Mouse (Mus musculus) A20 (cell line): ENCODE results near the gene Arhgap27.
"Not testable (repeated sequence)": the region's sequence is repeated elsewhere in the genome, so short reads cannot be mapped to it uniquely, and the experiment has no call there.

ENCODE experiments used
- DNase-seq: peaks from one replicate; pipeline ENCODE4 v3.0.0-alpha.2; 2011; ENCODE audit warnings: low read depth, low spot score

Arhgap27 gene

DNA sequence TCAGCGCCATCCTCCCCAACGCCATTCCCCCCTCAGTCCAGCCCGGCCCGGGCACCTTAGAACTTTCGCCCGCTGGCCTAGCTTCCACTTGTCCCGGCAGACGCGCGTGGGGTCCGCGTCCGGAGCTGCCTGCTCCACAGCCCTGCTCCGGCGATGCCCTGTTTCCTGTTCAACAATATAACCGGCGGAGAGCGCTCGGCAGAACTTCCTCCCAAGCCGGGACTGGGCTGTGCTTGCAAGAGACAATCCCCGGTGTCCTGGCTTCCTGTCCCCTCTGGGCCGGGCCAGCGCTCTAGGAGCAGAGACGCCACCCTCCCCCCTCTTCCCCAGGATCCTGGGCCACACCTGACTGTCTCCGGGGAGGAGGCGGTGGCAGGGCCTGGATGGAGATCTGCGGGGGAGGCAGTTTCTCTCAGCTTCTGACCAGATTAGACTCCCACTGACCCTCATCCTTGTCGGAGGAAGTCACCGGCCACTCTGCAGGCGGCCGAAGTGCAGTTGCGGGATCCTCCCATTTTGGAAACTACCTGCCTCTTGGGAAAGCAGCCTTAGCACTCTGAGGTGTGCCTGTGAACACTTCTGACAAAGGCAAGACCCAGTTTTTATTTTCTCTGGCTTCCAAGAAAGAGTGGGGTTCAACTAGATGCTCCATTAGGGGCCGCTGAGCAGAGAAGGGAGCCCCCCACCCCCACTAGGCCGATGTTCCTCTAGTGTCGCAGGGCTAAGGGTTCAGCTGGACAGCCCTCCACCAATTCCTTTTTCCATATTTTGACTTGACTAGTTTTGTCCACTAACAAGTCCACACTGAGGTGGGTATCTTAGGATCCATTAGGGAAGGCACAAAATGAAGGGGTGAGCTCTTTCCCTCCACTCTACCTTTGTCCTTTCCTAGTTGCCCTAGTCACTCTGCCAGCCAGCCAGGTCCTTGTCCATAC is at the start of gene Arhgap27:
Gene Arhgap27, minus strand, starts transcription at position 479 of the 935 bp plus-strand sequence.
- peak; percentile 84 for DNase-seq

DNA sequence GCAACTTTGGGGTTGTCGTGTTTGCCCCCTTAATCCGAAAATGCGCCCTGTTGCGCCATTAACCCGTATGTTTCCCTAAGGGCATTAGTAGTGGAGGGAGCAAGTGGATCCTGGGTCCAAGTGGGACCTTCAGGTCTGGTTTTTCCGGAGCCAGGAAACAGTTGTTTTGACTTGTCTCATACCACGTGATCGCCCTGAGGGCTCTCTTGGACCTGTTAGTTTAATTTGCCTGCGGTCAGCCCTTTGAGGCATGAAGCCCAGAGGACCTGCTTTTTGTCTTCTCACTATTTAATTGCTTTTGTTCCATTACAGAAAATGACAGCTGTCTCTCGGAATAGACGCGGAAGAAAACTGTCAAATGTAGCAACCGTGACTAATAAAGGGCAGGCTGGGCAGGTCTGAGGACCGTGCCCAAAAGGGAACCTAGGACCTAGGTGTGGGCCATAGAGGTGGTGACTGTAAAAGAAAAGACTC is 49.5 kb upstream of the Arhgap27 start:
- peak; percentile 92 for DNase-seq

DNA sequence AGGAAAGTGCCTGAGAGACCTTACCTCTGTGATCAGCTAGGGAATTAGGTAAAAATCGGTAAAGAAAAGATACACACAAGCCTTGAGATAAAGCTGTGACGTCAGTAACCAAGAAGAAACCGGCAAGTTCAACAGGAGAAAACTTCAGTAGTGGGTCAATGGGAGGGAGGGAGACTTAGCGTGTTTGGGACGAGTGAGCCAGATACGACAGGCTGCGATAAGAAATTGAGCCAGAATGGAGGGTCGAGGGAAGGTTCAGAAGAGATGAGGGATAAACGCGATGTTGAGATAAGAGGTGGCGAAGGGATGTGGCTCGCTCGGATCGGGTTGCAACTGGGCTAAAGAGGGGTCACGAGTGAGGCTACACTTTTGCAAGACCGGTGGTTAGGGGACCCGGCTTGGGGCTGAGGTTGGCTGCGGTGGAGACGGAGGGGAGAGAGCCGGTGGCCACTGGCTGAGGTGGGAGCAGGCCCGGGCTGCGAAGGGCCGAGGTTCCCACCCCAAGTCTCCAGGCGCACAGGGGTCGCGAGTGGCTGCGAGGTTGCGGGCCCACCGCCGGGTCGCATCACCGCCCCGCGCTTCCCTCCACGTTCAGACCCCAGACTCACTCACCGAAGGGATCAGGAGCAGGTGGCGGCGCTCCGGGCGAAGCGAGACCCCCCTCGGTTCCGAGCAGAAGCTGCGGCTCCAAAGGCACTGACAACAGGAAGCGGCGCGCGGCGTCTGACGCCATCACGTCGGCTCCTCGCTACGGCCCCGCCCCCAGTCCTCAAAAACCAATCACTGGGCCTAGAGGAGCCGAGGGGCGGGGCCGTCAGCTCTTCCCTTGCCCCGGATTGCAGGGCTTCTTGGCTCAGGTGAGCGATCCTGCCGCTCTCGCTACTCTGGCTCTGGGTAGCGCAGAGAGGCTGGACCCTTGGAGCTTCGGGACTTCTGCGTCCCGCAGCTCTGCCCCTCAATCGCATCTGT is 48.8 kb upstream of the Arhgap27 start, which contains the start of gene Plekhm1:
Gene Plekhm1, minus strand, starts transcription at position 707 of the 969 bp plus-strand sequence.
- DNase-seq, result peak; percentile 98

- no peak for DNase-seq
Measured at GRCm38 (mm10) chr11:103411301-103411700, 47.8 kb upstream of the Arhgap27 start.

- DNase-seq, result no peak
Measured at GRCm38 (mm10) chr11:103408880-103409279, 45.4 kb upstream of the Arhgap27 start.

DNA sequence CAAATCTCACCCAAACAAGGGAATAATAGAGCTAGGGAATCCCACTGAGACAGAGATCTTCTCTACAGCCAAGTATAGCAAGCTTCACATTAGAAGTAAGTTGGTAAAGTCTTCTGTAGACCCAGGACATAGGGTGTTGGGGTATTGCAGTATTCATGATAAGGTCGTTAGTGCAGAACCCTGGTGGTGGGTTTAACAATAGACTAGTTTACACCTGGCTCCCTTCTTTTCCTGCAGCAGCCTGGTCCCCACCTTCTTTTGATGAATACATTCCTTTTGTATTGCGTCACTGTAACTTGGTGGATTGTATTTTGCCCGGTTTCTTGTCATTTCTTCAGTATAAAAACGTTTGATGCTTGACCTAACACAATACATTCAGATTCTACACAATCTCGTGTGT is 43.6 kb upstream of the Arhgap27 start:
- not testable (repeated sequence) for DNase-seq

- no peak for DNase-seq
Measured at GRCm38 (mm10) chr11:103406551-103406950, 43.1 kb upstream of the Arhgap27 start.

GRCm38 (mm10) chr11:103405814-103406213 is 42.3 kb upstream of the Arhgap27 start:
- no peak for DNase-seq

GRCm38 (mm10) chr11:103404618-103405017 is 41.1 kb upstream of the Arhgap27 start:
- DNase-seq, result no peak

- no peak for DNase-seq
Measured at GRCm38 (mm10) chr11:103403776-103404175, 40.3 kb upstream of the Arhgap27 start.

- DNase-seq, result no peak
Measured at GRCm38 (mm10) chr11:103402738-103403137, 39.2 kb upstream of the Arhgap27 start.

- DNase-seq, result peak; percentile 66
Measured at GRCm38 (mm10) chr11:103402198-103402597, 38.7 kb upstream of the Arhgap27 start.

- no peak for DNase-seq
Measured at GRCm38 (mm10) chr11:103399986-103400385, 36.5 kb upstream of the Arhgap27 start.

DNA sequence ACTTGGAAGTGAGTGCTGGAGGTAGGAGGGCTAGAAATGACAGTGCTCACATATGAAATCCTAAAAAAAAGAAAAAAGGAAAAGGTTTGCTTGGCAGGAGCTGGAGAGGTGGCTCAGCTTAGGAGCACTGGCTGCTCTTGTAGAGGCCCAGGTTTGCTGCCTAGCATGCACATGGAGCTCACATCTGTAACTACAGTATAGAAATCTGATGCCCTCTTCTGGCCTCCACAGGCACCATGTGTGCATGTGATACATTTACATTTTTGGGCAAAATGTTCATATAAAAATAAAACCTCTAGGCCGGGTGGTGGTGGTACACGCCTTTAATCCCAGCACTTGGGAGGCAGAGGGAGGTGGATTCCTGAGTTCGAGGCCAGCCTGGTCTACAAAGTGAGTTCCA is 35.6 kb upstream of the Arhgap27 start:
- peak; percentile 65 for DNase-seq

GRCm38 (mm10) chr11:103396682-103397081 is 33.2 kb upstream of the Arhgap27 start:
- DNase-seq, result no peak

DNA sequence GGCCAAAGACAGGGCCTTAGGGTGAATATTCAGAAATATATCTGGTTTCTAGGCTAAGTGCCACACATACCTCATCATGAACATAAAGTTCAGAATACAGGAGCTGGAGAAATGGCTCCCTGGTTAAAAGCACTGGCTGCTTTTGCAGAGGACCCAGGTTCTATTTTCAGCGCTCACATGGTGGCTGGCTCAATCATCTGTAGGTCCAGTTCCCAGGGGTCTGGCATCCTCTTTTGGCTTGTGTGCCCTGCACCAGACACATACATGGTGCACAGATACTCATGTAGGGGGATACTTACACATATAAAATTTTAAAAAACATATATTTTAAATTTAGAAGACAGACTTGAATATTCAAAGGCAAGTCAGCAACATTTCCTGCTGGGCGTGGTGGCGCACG is 32.7 kb upstream of the Arhgap27 start:
- DNase-seq, result no peak

- DNase-seq, result no peak
Measured at GRCm38 (mm10) chr11:103394604-103395003, 31.1 kb upstream of the Arhgap27 start.

DNA sequence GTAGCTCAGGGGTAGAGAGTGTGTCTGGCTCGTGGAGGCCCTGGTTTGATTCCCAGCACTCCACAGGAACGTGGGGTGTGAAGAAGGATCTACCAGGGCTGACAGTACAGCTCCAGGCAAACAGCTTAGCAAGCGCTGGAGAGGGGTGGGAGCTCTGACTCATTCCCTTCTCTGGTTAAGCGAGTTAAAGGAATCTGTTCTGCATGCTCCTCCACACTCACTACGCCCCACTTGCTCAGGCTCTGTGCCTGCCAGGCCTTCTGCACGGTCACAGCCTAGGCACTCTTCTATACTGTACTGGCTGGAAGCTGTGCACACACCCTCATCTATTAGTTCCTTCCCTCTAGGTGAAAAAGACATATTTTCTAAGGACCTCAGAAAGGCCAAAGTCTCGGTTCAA is 30.5 kb upstream of the Arhgap27 start:
- no peak for DNase-seq

DNA sequence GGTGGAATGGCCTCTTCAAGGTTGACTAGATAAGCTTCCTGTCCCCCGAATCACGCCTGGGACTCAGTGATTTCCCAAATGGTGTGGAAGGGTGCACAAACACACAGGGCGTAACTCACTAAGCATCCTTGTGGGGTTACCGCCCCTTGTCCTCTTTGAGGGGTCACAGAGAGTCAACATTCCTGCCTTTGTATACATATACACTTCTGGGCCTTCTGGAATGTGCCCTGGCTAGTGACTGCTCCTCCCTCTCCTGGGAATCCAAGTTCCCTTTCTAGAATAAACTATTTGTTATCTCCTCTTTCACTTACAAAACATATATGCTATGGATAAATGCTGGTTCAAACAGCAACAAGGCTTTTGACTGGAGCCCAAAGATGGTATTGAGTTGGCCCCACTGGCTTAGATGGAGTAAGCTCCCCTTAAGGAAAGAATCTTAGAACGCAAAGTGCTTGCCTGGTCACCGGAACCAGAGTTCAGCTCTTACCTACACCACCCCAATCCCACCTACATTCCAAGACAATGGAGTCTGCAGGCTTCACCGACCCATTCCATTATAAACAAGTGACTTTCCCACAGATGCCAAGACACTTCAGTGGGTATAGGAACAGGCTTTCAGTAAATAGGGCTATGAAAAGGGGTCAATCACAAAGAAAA is 24.5 kb upstream of the Arhgap27 start:
- no peak for DNase-seq

DNA sequence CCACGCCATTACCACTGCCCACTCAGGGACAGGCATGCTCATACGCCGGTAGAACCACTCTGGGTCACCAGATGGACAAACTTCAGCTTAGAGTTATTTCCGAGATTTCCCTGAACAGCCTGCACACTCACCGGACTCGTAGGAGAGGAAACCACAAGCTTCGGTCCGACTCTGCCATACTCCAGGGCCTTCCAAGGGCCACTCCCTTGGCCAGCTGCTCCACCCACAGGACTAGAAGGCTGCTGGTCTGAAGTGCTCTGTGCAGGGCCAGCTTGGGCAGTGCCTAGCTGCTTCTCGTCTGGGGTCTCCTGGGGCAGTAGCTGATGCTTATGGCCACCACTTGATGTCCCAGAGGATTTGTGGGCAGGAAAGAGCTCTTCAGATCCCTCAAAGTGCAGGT is 23.3 kb upstream of the Arhgap27 start:
- no peak for DNase-seq

- DNase-seq, result peak; percentile 35
Measured at GRCm38 (mm10) chr11:103381956-103382613, 18.6 kb upstream of the Arhgap27 start.
